Mouse (Mus musculus): Measurements from ENCODE around the gene Utp11.

GRCm38 (mm10) chr4:124703881-124704796, 10.7 kb upstream of the Utp11 start:
- TF ChIP-seq CTCF (IDR thresholded peaks at IDR 0.05; ENCODE audit: borderline replicate concordance, insufficient read depth, low read length) (no peak), POLR2A (IDR thresholded peaks at IDR 0.05; ENCODE audit: low read depth, low read length) (peak; percentile 46)
